Comparison of ENCODE assay signal across 14 mouse cellular contexts in the genomic region with DNA sequence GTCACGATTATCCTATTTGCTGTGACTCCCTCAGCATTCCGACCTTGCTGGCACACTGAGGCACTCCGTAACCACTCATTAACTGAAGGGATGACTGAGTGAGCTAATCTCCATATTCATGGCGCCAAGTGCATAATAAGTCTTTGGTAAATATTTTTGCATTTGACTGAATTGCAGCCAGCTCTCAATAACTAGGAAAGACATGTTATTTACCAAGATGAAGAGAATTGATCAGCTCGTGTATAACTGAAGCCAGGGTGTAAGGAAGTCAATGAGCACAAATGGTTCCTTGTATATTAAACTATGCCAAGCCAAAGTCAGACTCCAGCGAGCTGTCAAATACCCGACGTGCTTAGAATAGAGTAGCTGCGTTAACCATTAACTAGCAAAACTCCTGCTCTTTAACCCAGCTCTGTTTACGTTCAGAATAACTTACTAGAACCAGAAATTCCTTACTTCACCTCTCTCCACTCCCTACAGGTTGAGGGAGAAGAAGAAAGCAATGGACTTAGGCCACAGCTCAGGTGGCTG.
DNase-seq lines count a peak whose midpoint lies in the region; ATAC-seq and TF ChIP-seq lines count a peak whose summit lies in the region.
"Had no signal": no experiment of that assay in that cellular context is flagged by ENCODE, and none has a peak within 500 bp of the region (broad histone marks: within the 10 kb centered on the region; RNA-seq: fewer than 3 reads in every experiment).

No protein-coding gene starts in this region.

- ATAC-seq in hindbrain, embryonic 13.5 days (ENCODE audit: low FRiP score): no peak
- ATAC-seq in hindbrain, embryonic 14.5 days (ENCODE audit: low FRiP score): no peak
- ATAC-seq in Patski: peak; percentile 46
- ATAC-seq in liver, embryonic 13.5 days (ENCODE audit: low read depth): peak; percentile 53; the same call in 1 of the 2 replicates

- TF ChIP-seq POLR2A in kidney, adult 2 months (IDR thresholded peaks at IDR 0.05; ENCODE audit: low read depth, low read length): no peak

- H3K4me1 ChIP-seq in hindbrain, embryonic 13.5 days (replicated peaks): peaks cover 11% of the 10 kb centered on the region
- H3K4me1 ChIP-seq in hindbrain, embryonic 14.5 days (replicated peaks; ENCODE audit: control insufficient read depth, insufficient read depth, low read length): peaks cover 12% of the 10 kb centered on the region
- H3K4me1 ChIP-seq in kidney, adult 2 months (ENCODE audit: control insufficient read depth, insufficient read depth, low read length): peaks cover 13% of the 10 kb centered on the region
- no peaks in the 10 kb centered on the region for H3K4me1 ChIP-seq in liver, embryonic 13.5 days (replicated peaks)
- H3K4me1 ChIP-seq: midbrain, embryonic 12.5 days had no signal

- no peak for TF ChIP-seq CTCF in Patski (IDR thresholded peaks at IDR 0.05)
- no peak for TF ChIP-seq CTCF in kidney, adult 2 months (conservative IDR thresholded peaks at IDR 0.05; ENCODE audit: insufficient read depth, insufficient read length, low read depth, low read length)

- intact Hi-C loops in left cerebral cortex, postnatal 10 days (cut with DNase I): no loop called here

- DNase-seq in hindbrain, embryonic 14.5 days (ENCODE audit: low spot score): no peak
- peak; percentile 34 for DNase-seq in Patski (ENCODE audit: low read depth, low spot score)
- peak; percentile 94 for DNase-seq in kidney, adult 2 months
- no peak for DNase-seq in liver, embryonic 13.5 days
- no peak for DNase-seq in ovary, postnatal 36 days (ENCODE audit: low spot score)
- DNase-seq in left cerebral cortex, postnatal 10 days (ENCODE audit: extremely low spot score in 1 of 2, low spot score in 2 of 2): no peak
- no peak for DNase-seq in gastrocnemius, postnatal 10 days
- DNase-seq: B cell, adult 2 months; heart, postnatal 10 days; spleen, adult 18-20 months had no signal

- CTCF ChIA-PET in Patski (lab: Charles Lee): interaction anchor here (1.8 kb wide), 1 partner anchor 17 kb away, joined by 4 read pairs; no protein-coding TSS in a partner anchor

- H3K4me3 ChIP-seq in hindbrain, embryonic 13.5 days: no peak overlapping the region
- no peak overlapping the region for H3K4me3 ChIP-seq in hindbrain, embryonic 14.5 days (replicated peaks; ENCODE audit: low read length)
- H3K4me3 ChIP-seq in kidney, adult 2 months (ENCODE audit: insufficient read depth, low read depth, low read length): no peak overlapping the region
- no peak overlapping the region for H3K4me3 ChIP-seq in liver, embryonic 13.5 days (replicated peaks)
- H3K4me3 ChIP-seq: erythroblast, embryonic 14.5 days; layer of hippocampus, adult 2 months; midbrain, embryonic 12.5 days had no signal

- H3K9ac ChIP-seq in hindbrain, embryonic 13.5 days: no peak overlapping the region
- H3K9ac ChIP-seq in hindbrain, embryonic 14.5 days: no peak overlapping the region
- H3K9ac ChIP-seq in liver, embryonic 13.5 days: no peak overlapping the region
- H3K9ac ChIP-seq: midbrain, embryonic 12.5 days had no signal

- in situ Hi-C loops in Patski (cut with MboI; ENCODE audit: low pct_unique_long_range_greater_than_20kb): no loop called here

- no peaks in the 10 kb centered on the region for H3K9me3 ChIP-seq in hindbrain, embryonic 13.5 days
- H3K9me3 ChIP-seq in hindbrain, embryonic 14.5 days (ENCODE audit: control insufficient read depth, low read length): no peaks in the 10 kb centered on the region
- no peaks in the 10 kb centered on the region for H3K9me3 ChIP-seq in liver, embryonic 13.5 days (replicated peaks)

- peak overlapping the region; percentile 3; the same call in 1 of the 2 replicates for H3K27ac ChIP-seq in hindbrain, embryonic 13.5 days
- H3K27ac ChIP-seq in hindbrain, embryonic 14.5 days: no peak overlapping the region
- peak overlapping the region; percentile 93 for H3K27ac ChIP-seq in kidney, adult 2 months (ENCODE audit: insufficient read depth, low read depth, low read length)
- H3K27ac ChIP-seq in liver, embryonic 13.5 days: no peak overlapping the region
- H3K27ac ChIP-seq: layer of hippocampus, adult 2 months; midbrain, embryonic 12.5 days had no signal

- no peaks in the 10 kb centered on the region for H3K36me3 ChIP-seq in hindbrain, embryonic 13.5 days
- no peaks in the 10 kb centered on the region for H3K36me3 ChIP-seq in hindbrain, embryonic 14.5 days (replicated peaks; ENCODE audit: control insufficient read depth, insufficient read depth)
- no peaks in the 10 kb centered on the region for H3K36me3 ChIP-seq in kidney, adult 2 months (ENCODE audit: control insufficient read depth, insufficient read depth, low read length)
- no peaks in the 10 kb centered on the region for H3K36me3 ChIP-seq in liver, embryonic 13.5 days
- H3K36me3 ChIP-seq: midbrain, embryonic 12.5 days had no signal

- WGBS in hindbrain, embryonic 13.5 days: 38% methylated on average over 10 of the region's 10 CpGs
- 29% methylated on average over 10 of the region's 10 CpGs for WGBS in hindbrain, embryonic 14.5 days
- WGBS in kidney, adult 2 months: 19% methylated on average over 10 of the region's 10 CpGs
- WGBS in liver, embryonic 13.5 days (ENCODE audit: insufficient replicate concordance): 55% methylated on average over 10 of the region's 10 CpGs

- H3K27me3 ChIP-seq in hindbrain, embryonic 13.5 days: no peaks in the 10 kb centered on the region
- no peaks in the 10 kb centered on the region for H3K27me3 ChIP-seq in hindbrain, embryonic 14.5 days (ENCODE audit: control insufficient read depth, insufficient read depth, low read length)
- H3K27me3 ChIP-seq in Patski: no peaks in the 10 kb centered on the region
- H3K27me3 ChIP-seq in kidney, adult 2 months (replicated peaks; ENCODE audit: control insufficient read depth, insufficient read depth, low read length): no peaks in the 10 kb centered on the region
- H3K27me3 ChIP-seq in liver, embryonic 13.5 days: no peaks in the 10 kb centered on the region
- H3K27me3 ChIP-seq: midbrain, embryonic 12.5 days had no signal

- POLR2A ChIA-PET in Patski (lab: Charles Lee): interaction anchor here (0.7 kb wide), 1 partner anchor 12 kb away, joined by 3 read pairs; no protein-coding TSS in a partner anchor

- H3K4me2 ChIP-seq in hindbrain, embryonic 13.5 days: no peak overlapping the region
- H3K4me2 ChIP-seq in hindbrain, embryonic 14.5 days (replicated peaks): no peak overlapping the region
- H3K4me2 ChIP-seq in liver, embryonic 13.5 days: no peak overlapping the region
- H3K4me2 ChIP-seq: midbrain, embryonic 12.5 days had no signal

Comparison
In these comparisons a context has a peak if more than half of its experiments do, and no peak if none do; other contexts are left out.
1. H3K27ac ChIP-seq: peak in hindbrain, embryonic 13.5 days (single experiment) and kidney, adult 2 months (single experiment); none in hindbrain, embryonic 14.5 days (single experiment) and liver, embryonic 13.5 days (single experiment).
2. ATAC-seq: peak in Patski (single experiment) and liver, embryonic 13.5 days (single experiment); none in hindbrain, embryonic 13.5 days (single experiment) and hindbrain, embryonic 14.5 days (single experiment).
3. DNase-seq: peak in Patski (single experiment) and kidney, adult 2 months (single experiment); none in hindbrain, embryonic 14.5 days (single experiment), liver, embryonic 13.5 days (single experiment), ovary, postnatal 36 days (single experiment), left cerebral cortex, postnatal 10 days (0 of 2) and gastrocnemius, postnatal 10 days (single experiment).